Mouse (Mus musculus) kidney, postnatal 14 days (tissue): ENCODE data around the gene Thsd4.

ENCODE experiments used
- DNase-seq: peaks from one replicate; pipeline ENCODE4 v3.0.0; 2022; ENCODE audit warnings: mixed read lengths

Gene Thsd4

GRCm38 (mm10) chr9:60198530-60199200 is 323.2 kb downstream of the Thsd4 start:
- no peak for DNase-seq

GRCm38 (mm10) chr9:60195502-60195901 is 326.3 kb downstream of the Thsd4 start:
- no peak for DNase-seq

- no peak for DNase-seq
These were observed 326.9 kb downstream of the Thsd4 start for GRCm38 (mm10) chr9:60194905-60195304.

- DNase-seq = no peak
These were observed 329.5 kb downstream of the Thsd4 start for GRCm38 (mm10) chr9:60192321-60192720.

DNA sequence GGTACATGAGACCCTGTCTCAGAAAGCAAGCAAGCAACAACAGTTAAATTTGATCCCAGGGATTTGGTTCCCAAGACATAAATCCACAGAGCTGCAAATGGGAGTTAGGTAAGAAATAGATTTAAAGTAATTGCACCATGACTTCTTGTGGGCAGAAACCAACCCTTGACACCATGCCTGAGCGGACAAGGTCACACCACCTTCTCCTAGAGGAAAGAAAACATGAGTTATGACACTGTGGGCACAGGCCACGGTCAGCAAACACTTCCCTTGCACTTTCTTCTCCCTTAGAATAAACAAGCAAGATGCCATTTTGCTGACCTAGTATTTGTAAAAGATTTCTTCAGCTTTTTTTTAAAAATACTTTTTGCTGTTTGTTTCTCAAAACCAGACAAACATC is 334.4 kb downstream of the Thsd4 start:
- peak; percentile 8 for DNase-seq

DNA sequence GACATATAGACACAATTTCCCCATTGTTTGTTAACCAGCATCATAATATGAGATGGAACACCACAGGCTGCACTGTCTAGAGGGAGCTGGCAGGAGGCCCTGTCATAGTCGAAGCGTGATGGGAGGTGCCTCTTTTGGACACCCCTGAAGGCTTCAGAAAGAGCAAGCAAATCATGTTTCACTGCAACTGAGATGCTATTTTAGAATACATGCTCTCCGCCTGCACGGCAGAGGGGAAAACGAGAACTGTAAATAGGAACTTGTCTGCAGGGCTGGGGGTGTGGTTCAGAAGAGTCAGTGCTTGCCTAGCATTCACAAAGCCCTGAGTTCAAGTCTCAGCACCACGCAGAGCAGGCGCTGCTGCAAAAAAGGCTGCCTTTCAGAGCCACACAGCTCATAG is 334.9 kb downstream of the Thsd4 start:
- DNase-seq = no peak

- no peak for DNase-seq
These were observed 337.8 kb downstream of the Thsd4 start for GRCm38 (mm10) chr9:60184083-60184482.

DNA sequence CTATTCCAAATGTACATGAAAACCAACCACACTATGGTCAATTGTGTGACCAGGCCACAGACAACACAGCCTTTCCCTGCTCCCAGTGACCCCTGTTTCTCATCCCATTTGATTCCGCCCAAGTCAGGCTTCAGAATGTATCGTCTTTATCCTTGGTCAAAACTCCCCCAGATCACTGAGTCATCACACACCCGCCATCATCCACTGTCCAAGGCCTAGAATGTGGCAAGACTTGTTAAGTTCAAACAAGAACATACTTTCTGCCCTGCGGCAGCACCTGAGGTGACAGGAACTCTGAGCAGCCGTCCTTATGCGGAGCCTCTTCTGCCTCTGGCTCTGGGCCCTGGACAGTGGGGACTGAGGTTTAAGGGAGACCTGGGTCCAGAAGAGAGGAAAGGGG is 339.5 kb downstream of the Thsd4 start:
- DNase-seq = no peak

DNA sequence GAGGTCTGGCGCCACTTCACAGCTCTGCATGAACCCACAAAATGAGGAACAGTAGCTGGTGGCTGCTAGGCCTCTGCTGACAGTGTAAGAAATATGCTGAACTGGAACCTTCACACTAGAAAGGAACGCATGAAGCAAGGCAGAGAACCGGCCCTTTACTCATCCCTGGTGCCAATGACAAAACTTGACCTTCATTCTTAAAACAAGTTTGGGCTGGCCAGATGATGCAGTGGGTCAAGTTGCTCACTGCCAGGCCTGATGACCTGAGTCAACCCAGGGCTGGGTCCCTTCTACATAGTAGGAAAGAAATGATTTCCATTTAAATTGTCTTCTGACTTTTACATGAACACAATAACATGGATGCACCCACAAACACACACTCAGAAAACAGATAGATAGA is 340.9 kb downstream of the Thsd4 start:
- DNase-seq = no peak

DNA sequence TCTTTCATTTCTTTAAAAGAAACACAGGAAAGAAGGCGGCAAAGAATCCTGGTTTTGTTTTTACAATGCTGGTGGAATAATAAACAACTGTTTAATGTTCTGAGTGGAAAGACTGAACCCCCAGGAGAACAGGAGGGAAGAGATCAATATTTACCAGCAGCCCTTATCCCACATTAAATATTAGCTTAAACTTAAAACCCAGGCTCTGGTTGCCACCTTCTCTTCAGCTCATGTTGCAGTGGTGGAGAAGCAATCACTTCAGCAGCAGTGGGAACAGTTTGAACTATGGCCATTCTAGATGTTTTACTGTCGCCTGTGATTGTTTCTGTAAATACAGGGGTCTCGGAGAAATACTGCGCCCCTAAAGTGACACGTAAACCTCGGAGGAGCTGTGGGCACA is 341.7 kb downstream of the Thsd4 start:
- DNase-seq = no peak

GRCm38 (mm10) chr9:60176311-60176710 is 345.5 kb downstream of the Thsd4 start:
- no peak for DNase-seq

GRCm38 (mm10) chr9:60172459-60173060 is 349.3 kb downstream of the Thsd4 start:
- DNase-seq = peak; percentile 42

- DNase-seq = no peak
These were observed 354.9 kb downstream of the Thsd4 start for GRCm38 (mm10) chr9:60166990-60167389.

GRCm38 (mm10) chr9:60160855-60161254 is 361.0 kb downstream of the Thsd4 start:
- DNase-seq = no peak

DNA sequence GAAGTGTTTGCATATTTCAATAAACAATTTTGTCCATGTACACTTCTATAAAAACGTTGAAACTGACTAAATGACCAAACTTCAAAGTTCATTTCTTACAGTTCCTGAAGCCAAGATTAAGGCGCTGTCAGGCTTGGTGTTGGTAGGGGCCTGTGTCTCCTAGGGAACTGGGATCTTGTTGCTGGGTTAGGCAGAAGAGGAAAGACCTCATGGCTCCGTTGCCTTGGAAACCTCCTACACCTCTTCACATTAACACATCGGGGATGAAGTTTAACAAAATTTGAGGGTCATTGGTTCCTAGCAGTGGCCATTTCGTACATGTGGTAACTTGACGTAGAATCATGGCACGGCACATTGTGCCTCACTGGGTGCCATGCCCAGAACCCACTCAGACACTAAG is 361.7 kb downstream of the Thsd4 start:
- DNase-seq = no peak

GRCm38 (mm10) chr9:60152990-60153389 is 368.9 kb downstream of the Thsd4 start:
- DNase-seq = no peak

- no peak for DNase-seq
These were observed 369.8 kb downstream of the Thsd4 start for GRCm38 (mm10) chr9:60151897-60152627.

- no peak for DNase-seq
These were observed 371.3 kb downstream of the Thsd4 start for GRCm38 (mm10) chr9:60150511-60150910.

DNA sequence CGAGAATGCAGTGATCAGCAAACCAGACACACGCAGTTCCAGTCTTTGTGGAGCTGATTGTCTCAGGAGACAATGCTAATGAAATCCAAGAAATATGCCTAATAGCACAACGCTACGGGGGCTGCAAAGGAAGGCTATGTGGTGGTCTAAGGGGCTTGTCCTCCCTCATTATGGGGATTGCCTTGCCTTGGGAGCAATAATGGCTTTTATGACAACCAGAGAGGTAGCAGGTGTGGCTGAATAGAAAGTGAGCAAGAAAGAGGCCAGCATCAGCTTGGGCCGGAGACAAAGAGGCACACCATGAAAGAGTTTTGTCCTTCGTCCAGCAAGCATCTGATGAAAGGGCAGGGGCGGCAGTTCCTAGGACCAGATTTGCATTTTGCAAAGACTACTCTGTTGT is 372.9 kb downstream of the Thsd4 start:
- no peak for DNase-seq

DNA sequence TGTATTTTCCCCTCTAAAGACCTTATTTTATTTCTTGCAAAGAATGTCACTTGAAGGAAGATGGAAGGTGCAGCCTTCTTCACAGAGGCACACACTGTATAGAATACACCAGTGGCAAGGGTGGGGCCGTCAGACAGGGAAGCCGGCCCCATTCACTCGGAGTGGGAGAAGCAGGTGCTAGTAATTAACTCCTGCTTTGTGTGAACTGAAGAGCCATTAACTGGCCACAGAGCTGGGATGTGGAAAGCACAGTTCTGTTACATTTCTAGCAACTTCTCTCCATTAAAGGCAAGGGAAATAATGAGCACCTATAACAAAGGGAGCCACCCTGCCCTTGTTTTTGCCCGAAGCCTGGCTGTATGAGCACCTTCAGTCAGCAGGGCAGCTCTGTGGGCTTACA is 374.4 kb downstream of the Thsd4 start:
- DNase-seq = no peak

- no peak for DNase-seq
These were observed 378.0 kb downstream of the Thsd4 start for GRCm38 (mm10) chr9:60143816-60144215.

DNA sequence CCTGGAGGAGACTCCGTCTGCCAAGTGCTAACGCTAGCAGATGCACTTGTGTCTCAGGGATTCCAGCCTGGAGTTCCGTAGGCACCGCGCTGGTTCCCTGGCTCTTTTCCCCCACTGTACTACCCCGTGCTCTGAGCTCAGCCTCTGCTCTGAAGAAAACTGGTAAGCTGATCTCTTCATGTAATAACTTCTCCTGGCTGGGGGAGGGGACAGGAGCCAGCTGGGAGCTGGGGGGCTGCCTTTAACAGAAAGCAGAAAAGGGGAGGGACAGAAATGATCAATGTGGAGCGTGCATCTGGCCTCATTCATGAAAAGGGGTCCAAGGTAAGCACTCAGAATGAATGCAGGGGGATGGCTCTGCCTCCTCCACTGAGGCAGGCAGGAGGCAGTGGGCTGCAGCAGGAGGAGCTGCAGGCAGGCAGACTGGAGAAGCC is 380.7 kb downstream of the Thsd4 start:
- DNase-seq = no peak

DNA sequence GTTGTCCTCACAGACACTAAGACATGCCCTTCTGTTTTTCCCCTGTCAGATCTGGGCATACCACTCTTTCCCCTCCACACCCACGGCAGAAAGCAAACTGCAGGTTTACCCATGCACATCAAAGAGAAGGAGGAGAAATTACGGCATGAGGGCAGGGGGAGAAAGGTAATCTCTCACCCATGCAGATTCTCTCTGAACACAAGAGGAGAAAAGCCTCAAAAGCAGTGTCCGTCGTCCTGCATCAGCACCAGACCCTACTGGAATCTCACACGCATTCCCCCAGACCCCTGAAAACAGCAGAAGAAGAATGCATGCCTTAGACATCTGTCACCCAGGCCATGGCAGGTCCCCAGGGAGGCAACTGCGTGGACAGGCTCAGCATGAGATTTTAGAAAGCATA is 381.4 kb downstream of the Thsd4 start:
- DNase-seq = no peak

GRCm38 (mm10) chr9:60139446-60139845 is 382.4 kb downstream of the Thsd4 start:
- no peak for DNase-seq
